7 mouse cellular contexts compared by ENCODE assay signal in genomic region chr13:30544856-30545604, GRCm38 (mm10). TPM values are rescaled to one million over a fixed set of nuclear protein-coding genes. Genes with fewer than 3 reads are reported as not detected.
DNase-seq lines count a peak whose midpoint lies in the region; ATAC-seq lines count a peak whose summit lies in the region.

Uqcrfs1 (minus strand) TSS chr13:30545362.

- no peaks in the 10 kb centered on the region for H3K4me1 ChIP-seq in embryonic facial prominence, embryonic 11.5 days (ENCODE audit: control insufficient read depth, insufficient read depth, low read length)
- H3K4me1 ChIP-seq in limb, embryonic 10.5 days, result peaks cover 15% of the 10 kb centered on the region
- peaks cover 20% of the 10 kb centered on the region for H3K4me1 ChIP-seq in midbrain, embryonic 13.5 days (replicated peaks)

- peak within 1 kb of the TSS; percentile 44 for H3K4me2 ChIP-seq in embryonic facial prominence, embryonic 11.5 days (ENCODE audit: low read depth, low read length)
- peak within 1 kb of the TSS; percentile 83 for H3K4me2 ChIP-seq in midbrain, embryonic 13.5 days (replicated peaks)

- H3K27ac ChIP-seq in embryonic facial prominence, embryonic 11.5 days (replicated peaks; ENCODE audit: low read depth, low read length), result peak within 1 kb of the TSS; percentile 7; the same call in 1 of the 2 replicates
- H3K27ac ChIP-seq in limb, embryonic 10.5 days, result peak within 1 kb of the TSS; percentile 94
- H3K27ac ChIP-seq in midbrain, embryonic 13.5 days, result peak within 1 kb of the TSS; percentile 86

- peak; percentile 100 for DNase-seq in adrenal gland, postnatal 14 days
- peak; percentile 98 for DNase-seq in embryonic facial prominence, embryonic 11.5 days (ENCODE audit: low spot score)
- peak; percentile 95 for DNase-seq in kidney, adult 11 months
- DNase-seq in limb, embryonic 10.5 days (ENCODE audit: low spot score), result peak; percentile 99
- DNase-seq in spleen, adult 12 weeks (ENCODE audit: low spot score), result peak; percentile 95

- peak within 1 kb of the TSS; percentile 97 for H3K4me3 ChIP-seq in embryonic facial prominence, embryonic 11.5 days (ENCODE audit: low read depth, low read length)
- H3K4me3 ChIP-seq in limb, embryonic 10.5 days, result peak within 1 kb of the TSS; percentile 99
- peak within 1 kb of the TSS; percentile 99 for H3K4me3 ChIP-seq in midbrain, embryonic 13.5 days (replicated peaks)

- H3K27me3 ChIP-seq in embryonic facial prominence, embryonic 11.5 days (ENCODE audit: control insufficient read depth, insufficient read depth, low read length), result no peaks in the 10 kb centered on the region
- H3K27me3 ChIP-seq in limb, embryonic 10.5 days (ENCODE audit: low read depth, poor library complexity, severe bottlenecking), result no peaks in the 10 kb centered on the region
- H3K27me3 ChIP-seq in midbrain, embryonic 13.5 days, result no peaks in the 10 kb centered on the region

- no peaks in the 10 kb centered on the region for H3K9me3 ChIP-seq in embryonic facial prominence, embryonic 11.5 days (replicated peaks; ENCODE audit: control insufficient read depth, low read length)
- no peaks in the 10 kb centered on the region for H3K9me3 ChIP-seq in limb, embryonic 10.5 days (replicated peaks)
- H3K9me3 ChIP-seq in midbrain, embryonic 13.5 days, result no peaks in the 10 kb centered on the region

- H3K36me3 ChIP-seq in embryonic facial prominence, embryonic 11.5 days (replicated peaks; ENCODE audit: control insufficient read depth, insufficient read depth, low read depth, low read length), result peaks cover 3% of the 10 kb centered on the region; the same call in 1 of the 2 replicates
- peaks cover 14% of the 10 kb centered on the region for H3K36me3 ChIP-seq in limb, embryonic 10.5 days
- H3K36me3 ChIP-seq in midbrain, embryonic 13.5 days, result peaks cover 8% of the 10 kb centered on the region

- WGBS in embryonic facial prominence, embryonic 11.5 days, result under 1% methylated on average over 82 of the region's 82 CpGs
- WGBS in limb, embryonic 10.5 days, result under 1% methylated on average over 82 of the region's 82 CpGs
- WGBS in midbrain, embryonic 13.5 days, result under 1% methylated on average over 82 of the region's 82 CpGs

- peak; percentile 99 for ATAC-seq in embryonic facial prominence, embryonic 11.5 days (replicated peaks; ENCODE audit: insufficient number of reproducible peaks, low FRiP score, low TSS enrichment, low read depth)
- ATAC-seq in granulocyte monocyte progenitor cell, adult 5-6 weeks (replicated peaks; ENCODE audit: poor library complexity, severe bottlenecking), result peak; percentile 89
- peak; percentile 100 for ATAC-seq in midbrain, embryonic 13.5 days

- H3K9ac ChIP-seq in embryonic facial prominence, embryonic 11.5 days (replicated peaks; ENCODE audit: low read length), result peak within 1 kb of the TSS; percentile 96
- peak within 1 kb of the TSS; percentile 97 for H3K9ac ChIP-seq in midbrain, embryonic 13.5 days (replicated peaks)

RNA-seq across cellular contexts. Expression of gene Uqcrfs1, which starts in this region (rescaled TPM):
- total RNA-seq in adrenal gland, postnatal 14 days (2021), result 550 and 554 TPM in 2 replicates
- polyA plus RNA-seq in embryonic facial prominence, embryonic 11.5 days (2014; fragmentation: Nextera tagmentation; extraction: Ambion mirVana), result 238 and 249 TPM in 2 replicates
- 154 and 182 TPM in 2 replicates for total RNA-seq in granulocyte monocyte progenitor cell, adult 5-6 weeks (2014; fragmentation: Nextera tagmentation)
- 125 and 127 TPM in 2 replicates for total RNA-seq in granulocyte monocyte progenitor cell, adult 5-6 weeks (2017)
- polyA plus RNA-seq in limb, embryonic 10.5 days (2016; fragmentation: Nextera tagmentation; extraction: Ambion mirVana), result 228 and 233 TPM in 2 replicates
- polyA plus RNA-seq in midbrain, embryonic 13.5 days (2015; fragmentation: Nextera tagmentation; extraction: Ambion mirVana), result 268 and 283 TPM in 2 replicates

Comparison
In these comparisons a context has a peak if more than half of its experiments do, and no peak if none do; other contexts are left out.
1. Peak in every context shown above with its lines: DNase-seq, ATAC-seq, H3K4me3 ChIP-seq and H3K27ac ChIP-seq.
2. H3K27ac ChIP-seq: peak in every context shown above with its lines; median percentile 94 in limb, embryonic 10.5 days; 86 in midbrain, embryonic 13.5 days; 7 in embryonic facial prominence, embryonic 11.5 days.